Comparison of ENCODE assay signal across 11 mouse cellular contexts in the genomic region with DNA sequence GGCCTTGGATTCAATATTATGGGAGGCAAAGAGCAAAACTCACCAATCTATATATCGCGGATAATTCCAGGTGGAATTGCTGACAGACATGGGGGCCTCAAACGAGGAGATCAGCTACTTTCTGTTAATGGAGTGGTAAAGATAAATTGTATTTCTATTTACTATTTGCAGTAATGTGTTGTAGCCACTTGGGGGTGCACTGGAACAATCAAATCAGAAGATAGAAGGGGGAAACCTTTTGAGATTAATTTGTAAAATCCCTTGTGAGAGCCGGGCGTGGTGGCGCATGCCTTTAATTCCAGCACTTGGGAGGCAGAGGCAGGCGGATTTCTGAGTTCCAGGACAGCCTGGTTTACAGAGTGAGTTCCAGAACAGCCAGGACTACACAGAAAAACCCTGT. TPM values are rescaled to one million over a fixed set of nuclear protein-coding genes. Genes with fewer than 3 reads are reported as not detected.
DNase-seq lines count a peak whose midpoint lies in the region; ATAC-seq and TF ChIP-seq lines count a peak whose summit lies in the region.
"Had no signal": no experiment of that assay in that cellular context is flagged by ENCODE, and none has a peak within 500 bp of the region (broad histone marks: within the 10 kb centered on the region; RNA-seq: fewer than 3 reads in every experiment).

No protein-coding gene starts in this region.

- H3K36me3 ChIP-seq in liver, adult 2 months (ENCODE audit: control insufficient read depth, insufficient read depth, low read length) = peaks cover 47% of the 10 kb centered on the region

- H3K27ac ChIP-seq in liver, adult 2 months (replicated peaks; ENCODE audit: insufficient read depth, low read depth, low read length) = no peak overlapping the region
- H3K27ac ChIP-seq: embryonic facial prominence, embryonic 15.5 days had no signal

- in situ Hi-C loops in Patski (cut with MboI; ENCODE audit: low pct_unique_long_range_greater_than_20kb) = loop anchor here (25.0 kb wide), 1 partner anchor 1934 kb away; no protein-coding TSS in a partner anchor

- H3K4me1 ChIP-seq in liver, adult 2 months (ENCODE audit: control insufficient read depth, insufficient read depth, low read length) = peaks cover 3% of the 10 kb centered on the region; the same call in 1 of the 2 replicates

- ATAC-seq in Patski = no peak
- peak; percentile 58; the same call in 1 of the 2 replicates for ATAC-seq in neutrophil, adult 5-6 weeks (ENCODE audit: extremely low read depth, insufficient number of reproducible peaks, low FRiP score, poor library complexity, severe bottlenecking)
- ATAC-seq: hindbrain, embryonic 16.5 days had no signal

- POLR2A ChIA-PET in Patski (lab: Charles Lee) = interaction anchor here (0.7 kb wide), 1 partner anchor 1851 kb away, joined by 3 read pairs; no protein-coding TSS in a partner anchor

- H3K4me3 ChIP-seq in liver, adult 2 months (ENCODE audit: insufficient read depth, low read depth, low read length) = no peak overlapping the region
- H3K4me3 ChIP-seq: embryonic facial prominence, embryonic 15.5 days had no signal

- H3K9ac ChIP-seq in liver, adult 2 months (ENCODE audit: low read depth, low read length) = no peak overlapping the region
- H3K9ac ChIP-seq: embryonic facial prominence, embryonic 15.5 days had no signal

- CTCF ChIA-PET in Patski (lab: Charles Lee) = interaction anchor here (1.0 to 1.3 kb wide), 4 partner anchors 152 to 1085 kb away, joined by 3 read pairs; no protein-coding TSS in a partner anchor

- 77% methylated on average over 7 of the region's 7 CpGs for WGBS in liver, adult 2 months

- TF ChIP-seq POLR2A in liver, adult 2 months (IDR thresholded peaks at IDR 0.05; ENCODE audit: extremely low read depth, insufficient read depth, low read length) = no peak

- no peaks in the 10 kb centered on the region; the same call in 1 of the 2 replicates for H3K79me2 ChIP-seq in liver, adult 2 months (ENCODE audit: control insufficient read depth, insufficient read depth, low read length)

- peak; percentile 25; the same call in 1 of the 2 replicates for TF ChIP-seq CTCF in liver, adult 2 months (IDR thresholded peaks at IDR 0.05; ENCODE audit: low read depth, low read length)
- TF ChIP-seq CTCF in Patski (IDR thresholded peaks at IDR 0.05) = peak; percentile 57

- H3K27me3 ChIP-seq in liver, adult 2 months (ENCODE audit: control insufficient read depth, insufficient read depth, low read length) = no peaks in the 10 kb centered on the region
- H3K27me3 ChIP-seq in Patski = no peaks in the 10 kb centered on the region
- H3K27me3 ChIP-seq: embryonic facial prominence, embryonic 15.5 days had no signal

- no peak for DNase-seq in liver, adult 2 months (ENCODE audit: extremely low read depth, low read depth, low spot score)
- DNase-seq in liver = no peak
- peak; percentile 40 for DNase-seq in CD4-positive, CD25-positive, alpha-beta regulatory T cell, adult 2 months (ENCODE audit: low read depth, low spot score)
- no peak for DNase-seq in Patski (ENCODE audit: low read depth, low spot score)
- no peak for DNase-seq in adrenal gland, postnatal 14 days
- DNase-seq in embryo, embryonic 10 days (ENCODE audit: low spot score) = no peak
- DNase-seq: lung, adult 18-20 months; thymus, postnatal 14 days had no signal

RNA-seq across cellular contexts. Expression of gene Lin7c, which starts 5.7 kb away (rescaled TPM):
- 32.6 and 35.8 TPM in 2 replicates for total RNA-seq in liver, adult 2 months (2014; rRNA removed)
- 5.3 and 5.4 TPM in 2 replicates for polyA plus RNA-seq in liver, adult 2 months (2012; rRNA removed)
- 63.9 TPM for polyA plus RNA-seq in Patski (2021)
- 82.5 and 96.6 TPM in 2 replicates for total RNA-seq in neutrophil, adult 5-6 weeks (2017)
- total RNA-seq in adrenal gland, postnatal 14 days (2021) = 72.4 and 77.2 TPM in 2 replicates

RNA-seq across cellular contexts. Expression of gene Lgr4, which starts 21.1 kb away (rescaled TPM):
- total RNA-seq in liver, adult 2 months (2014; rRNA removed) = 53.9 and 61.8 TPM in 2 replicates
- polyA plus RNA-seq in liver, adult 2 months (2012; rRNA removed) = 16.9 and 19.3 TPM in 2 replicates
- polyA plus RNA-seq in Patski (2021) = 48.5 TPM
- 0.49 and 8.4 TPM in 2 replicates for total RNA-seq in neutrophil, adult 5-6 weeks (2017)
- 109 and 125 TPM in 2 replicates for total RNA-seq in adrenal gland, postnatal 14 days (2021)
